Mouse (Mus musculus) embryo, embryonic 10.5 days (tissue): ENCODE measurements around the gene Lin7a.

Source experiments
- DNase-seq: peaks from one replicate; pipeline ENCODE4 v3.0.0-alpha.2; 2015; ENCODE audit warnings: low spot score

The Lin7a gene

DNA sequence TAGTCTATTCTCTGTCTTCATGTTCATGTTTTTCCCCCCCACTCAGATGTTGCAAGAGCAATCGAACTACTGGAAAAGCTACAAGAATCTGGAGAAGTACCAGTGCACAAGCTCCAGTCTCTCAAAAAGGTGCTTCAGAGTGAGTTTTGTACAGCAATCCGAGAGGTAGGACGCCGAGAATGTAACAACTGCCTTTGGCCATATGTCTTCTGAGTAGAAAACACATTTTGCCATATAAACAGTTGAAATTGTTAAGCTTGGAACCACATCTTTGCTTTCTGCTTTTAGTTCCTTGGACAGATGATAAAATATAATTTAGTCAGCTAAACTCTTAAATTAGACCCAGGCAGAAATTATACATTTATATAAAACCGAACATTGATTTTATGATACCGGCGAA is 52.4 kb downstream of the Lin7a start:
- DNase-seq: no peak

DNA sequence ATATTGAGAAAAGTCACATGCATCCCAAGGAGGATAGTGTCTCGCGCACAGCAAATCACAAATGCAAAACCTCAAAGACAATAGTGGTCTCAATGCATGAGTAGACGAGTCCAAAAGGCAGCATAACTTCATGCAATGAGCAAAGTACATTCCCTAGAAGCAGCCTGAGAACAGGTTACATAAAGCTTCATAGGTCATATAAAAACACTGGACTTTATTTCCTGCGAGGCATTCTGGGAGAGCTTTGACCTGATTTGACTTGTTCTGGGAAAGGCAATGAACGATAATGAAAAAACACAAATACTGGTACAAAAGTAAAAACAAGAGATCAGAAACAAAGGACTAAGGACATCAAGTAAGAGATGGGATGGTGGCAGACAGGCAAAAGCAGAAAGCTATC is 54.1 kb downstream of the Lin7a start:
- no peak for DNase-seq

DNA sequence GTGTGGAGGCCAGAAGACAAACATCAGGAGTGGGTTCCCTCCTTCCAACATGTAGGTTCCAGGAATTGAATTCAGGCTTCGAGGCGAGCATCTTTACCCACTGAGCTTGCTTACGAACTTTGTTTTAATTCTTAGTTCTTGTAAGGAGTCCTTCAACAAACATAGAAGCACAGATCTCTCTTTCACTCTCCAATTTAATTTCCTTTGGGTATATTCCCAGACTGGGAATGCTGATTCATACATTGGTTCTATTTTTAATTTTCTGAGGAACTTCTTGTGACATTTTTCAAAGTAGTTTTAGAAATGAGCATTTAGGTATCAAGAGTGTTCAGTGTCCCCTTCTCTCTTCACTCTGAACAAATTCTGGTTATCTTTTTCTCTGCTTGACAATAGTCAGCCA is 68.0 kb downstream of the Lin7a start:
- DNase-seq: no peak

DNA sequence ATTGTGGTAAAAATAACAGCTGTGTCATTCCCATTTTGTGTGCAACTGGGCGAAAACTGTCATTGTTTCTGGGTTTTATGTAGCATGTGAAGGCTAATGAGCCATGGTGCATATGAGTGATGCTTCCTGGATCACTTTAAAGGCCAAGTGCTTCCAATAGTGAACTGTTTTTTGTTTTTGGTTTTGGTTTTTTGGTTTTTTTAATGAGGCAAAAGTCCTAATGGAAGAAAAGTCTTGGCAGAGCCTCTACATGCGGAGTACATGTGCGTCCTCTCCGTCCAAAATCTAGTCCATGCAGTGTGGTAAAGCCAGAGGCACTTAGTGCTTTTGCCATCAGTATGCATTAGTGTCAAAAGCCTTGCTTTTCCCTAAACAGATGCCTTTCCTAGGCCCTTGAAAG is 69.7 kb downstream of the Lin7a start:
- peak; percentile 15 for DNase-seq

DNA sequence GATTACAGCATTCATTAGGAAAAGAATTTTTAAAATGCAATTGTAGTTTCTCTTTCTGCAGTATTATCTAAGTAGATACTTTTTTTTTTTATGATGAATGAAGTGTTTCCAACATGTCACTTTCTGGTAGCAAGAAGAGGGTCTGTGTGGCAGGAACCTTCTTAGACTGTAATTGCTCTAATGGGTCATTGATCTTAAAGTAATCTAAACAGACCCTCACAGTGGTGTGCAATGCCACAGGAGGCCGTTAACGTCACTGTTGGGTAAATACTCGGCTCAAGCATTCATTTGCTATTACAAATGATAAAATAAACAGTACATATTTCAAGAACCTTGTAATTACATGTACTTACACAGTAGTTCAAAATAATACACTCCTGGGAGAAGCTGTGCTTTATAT is 72.7 kb downstream of the Lin7a start:
- DNase-seq: no peak

DNA sequence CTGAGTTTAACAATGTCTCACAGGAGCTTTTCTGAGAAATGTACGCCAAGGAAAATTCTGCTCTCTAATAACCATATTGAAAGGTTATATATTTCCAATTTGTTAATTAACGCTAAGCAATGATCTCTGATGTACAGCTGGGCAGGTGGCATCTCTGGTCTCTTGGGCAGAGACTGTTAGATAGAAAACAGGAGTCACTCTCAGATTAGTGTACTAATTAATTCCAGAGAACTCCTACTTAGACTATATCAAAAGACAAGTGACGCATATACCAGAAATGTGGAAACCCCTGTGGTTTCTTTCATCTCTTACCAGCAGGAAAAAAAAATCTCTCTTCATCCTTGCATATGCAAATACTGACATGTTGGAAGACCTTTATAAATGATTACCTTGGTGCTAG is 76.4 kb downstream of the Lin7a start:
- no peak for DNase-seq

DNA sequence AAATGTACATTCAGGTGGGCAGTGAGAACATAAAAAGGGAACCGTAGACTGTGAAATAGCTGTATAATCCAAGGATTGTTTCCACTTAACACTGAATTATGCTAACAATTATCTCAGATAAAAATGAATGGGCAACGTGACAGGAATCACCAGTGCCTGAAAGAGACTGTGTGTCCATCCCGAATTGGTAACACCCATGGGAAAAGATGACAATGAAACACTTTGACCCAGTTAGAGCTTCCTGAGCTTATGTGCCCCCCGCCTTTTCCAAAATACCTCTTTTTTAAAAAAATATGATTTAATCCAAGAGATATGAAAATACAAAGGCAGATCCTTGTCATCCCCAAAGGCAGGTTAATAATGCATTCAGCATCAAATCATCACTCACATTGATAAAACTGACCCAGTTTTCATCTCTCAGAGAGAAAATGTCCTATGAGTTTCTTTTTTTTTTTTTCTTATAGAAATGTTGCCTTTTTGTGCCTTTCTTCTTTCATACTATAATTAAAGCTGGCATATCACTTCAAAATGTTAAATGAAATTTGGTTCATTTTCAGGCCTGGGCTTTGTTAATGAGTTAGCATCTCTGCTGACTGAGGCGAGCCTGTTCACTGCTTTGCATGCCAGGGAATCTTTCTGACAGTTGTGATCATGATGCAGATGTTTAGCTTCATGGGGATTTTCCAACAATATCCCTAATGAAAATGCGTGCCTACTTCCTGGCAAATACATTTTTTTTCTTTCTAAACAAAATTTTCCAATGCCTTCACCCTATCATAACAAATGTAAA is 80.4 kb downstream of the Lin7a start:
- DNase-seq: no peak

DNA sequence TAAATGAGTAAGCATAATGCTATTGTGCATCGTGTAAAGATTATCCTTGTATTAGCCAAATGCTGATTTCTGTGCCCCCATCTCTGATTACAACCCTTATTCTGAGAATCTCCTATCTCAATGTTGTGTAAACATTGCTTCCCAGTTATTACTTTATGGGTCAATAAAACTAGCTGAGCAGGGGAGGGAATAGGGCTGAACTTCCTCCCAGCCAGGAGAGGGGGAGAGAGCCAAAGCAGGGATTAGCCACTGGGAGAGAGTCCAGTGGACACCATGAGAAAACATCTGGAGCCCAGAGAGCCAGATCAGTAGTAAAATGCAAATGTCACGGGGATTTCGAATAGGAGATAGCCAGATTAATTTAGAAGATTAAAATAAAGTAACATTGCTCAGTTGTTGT is 82.0 kb downstream of the Lin7a start:
- no peak for DNase-seq

DNA sequence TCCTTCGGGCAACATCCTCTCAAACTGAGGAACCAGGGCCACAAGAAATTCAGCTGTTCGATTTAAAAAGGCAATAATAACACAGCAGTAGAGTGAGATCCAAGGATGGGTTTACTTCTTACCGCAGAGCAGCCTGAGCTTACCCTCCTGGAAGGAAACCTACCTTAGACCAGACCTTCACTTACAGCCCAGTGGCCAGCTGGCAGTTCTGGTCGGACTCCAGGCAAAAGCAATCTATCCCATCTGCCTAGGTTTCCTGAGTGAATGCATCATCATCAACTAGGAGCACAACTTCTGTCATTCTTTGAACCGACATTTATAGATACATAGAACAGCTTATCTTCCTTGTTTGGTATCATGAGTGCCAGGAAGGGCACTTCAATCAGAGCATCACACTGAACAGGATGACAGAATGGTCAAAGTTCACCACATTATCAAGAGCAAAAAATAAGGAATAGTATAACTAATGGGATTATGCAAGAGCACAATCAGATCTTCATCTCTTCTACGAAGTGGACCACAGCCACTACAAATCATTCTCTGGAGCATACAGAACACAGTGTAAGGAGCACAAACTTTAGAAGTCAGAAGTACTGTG is 87.1 kb downstream of the Lin7a start:
- no peak for DNase-seq

DNA sequence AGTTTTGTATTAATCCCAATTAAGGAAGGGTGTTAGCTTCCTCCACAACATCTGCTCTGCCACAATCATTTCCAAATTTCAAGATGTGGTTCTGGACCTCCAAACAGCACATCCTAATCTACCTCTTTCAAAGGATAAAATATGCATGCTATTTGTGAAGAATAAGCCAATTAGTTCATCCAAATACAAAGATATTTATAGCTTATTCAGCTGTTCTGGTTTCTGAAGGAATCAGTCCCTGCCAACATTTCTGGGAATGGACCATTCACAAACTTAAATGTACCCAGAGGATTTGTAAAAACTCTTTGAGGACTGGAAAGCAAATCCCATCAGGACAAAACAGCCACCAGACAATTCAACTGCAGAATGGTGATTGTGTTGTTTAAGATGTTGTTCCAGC is 87.8 kb downstream of the Lin7a start:
- no peak for DNase-seq

DNA sequence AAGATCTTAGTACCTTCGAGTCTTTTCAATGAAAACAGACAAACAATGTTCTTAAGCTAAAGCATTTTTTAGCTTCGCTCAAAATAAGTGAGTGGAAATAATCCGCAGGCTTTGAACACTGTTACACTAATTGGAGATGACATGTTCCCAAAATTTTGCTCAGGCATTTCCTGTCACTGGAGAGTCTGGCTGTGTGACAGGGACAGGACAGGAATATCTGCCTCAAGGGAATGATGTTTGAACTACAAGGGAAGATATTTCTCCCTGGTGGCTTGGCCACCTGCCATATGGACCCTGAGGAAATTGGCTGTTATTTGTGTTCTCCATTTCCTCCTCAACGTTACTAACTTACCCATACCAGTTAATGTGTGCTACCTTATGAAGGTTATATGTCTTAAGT is 90.1 kb downstream of the Lin7a start:
- DNase-seq: no peak

DNA sequence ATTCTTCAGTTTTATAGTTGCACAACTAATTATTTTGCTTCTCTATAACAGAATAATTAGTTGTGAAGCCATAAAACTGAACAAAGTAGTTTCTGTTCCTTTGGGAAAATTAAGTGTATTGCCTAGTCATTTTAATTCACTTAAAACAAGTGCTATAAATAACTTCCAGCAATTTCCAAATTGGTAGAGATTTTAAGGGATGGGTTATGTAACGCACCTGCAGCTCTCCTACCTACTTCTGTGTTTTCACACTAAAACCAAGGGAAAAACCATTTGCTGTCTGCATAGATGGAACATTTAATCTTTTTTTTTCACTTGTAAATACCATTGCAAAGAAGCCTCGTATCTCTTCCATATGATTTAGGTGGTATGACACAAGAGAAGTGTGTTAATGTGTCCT is 90.5 kb downstream of the Lin7a start:
- no peak for DNase-seq

DNA sequence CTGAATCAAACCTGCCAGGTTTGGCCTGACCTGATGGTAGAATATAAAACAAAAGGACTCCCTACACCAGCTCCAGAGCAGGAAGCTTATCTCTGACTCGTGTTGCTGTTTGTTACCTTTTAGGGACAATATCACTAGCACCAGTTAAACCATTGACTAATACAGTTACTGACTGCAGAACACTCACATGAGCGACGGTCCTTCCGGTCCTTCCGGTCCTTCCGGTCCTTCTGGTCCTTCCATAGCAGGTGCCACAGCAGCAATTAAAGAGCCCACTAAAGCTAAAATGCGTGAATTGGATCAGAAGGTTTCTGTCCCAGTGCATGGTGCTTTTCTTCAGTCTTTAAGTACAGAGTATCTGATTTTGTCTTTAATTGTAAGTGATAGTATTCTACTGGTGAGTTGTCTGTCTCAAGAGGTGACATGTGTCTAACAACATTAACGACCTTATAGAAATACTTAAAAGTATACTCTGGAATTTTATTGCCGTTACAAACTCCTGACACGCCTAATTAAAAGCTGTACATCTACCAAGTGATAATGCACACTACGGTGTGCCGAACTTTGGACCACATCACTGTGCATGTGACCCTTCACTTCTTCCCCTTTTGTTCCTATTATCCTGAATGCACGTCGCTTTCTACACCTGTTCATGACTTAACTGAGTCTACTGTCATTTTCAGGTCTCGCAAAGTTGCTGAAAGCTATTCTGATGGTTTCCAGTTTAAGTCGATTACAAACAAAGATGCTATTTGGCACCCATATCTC is 91.7 kb downstream of the Lin7a start:
- DNase-seq: no peak

DNA sequence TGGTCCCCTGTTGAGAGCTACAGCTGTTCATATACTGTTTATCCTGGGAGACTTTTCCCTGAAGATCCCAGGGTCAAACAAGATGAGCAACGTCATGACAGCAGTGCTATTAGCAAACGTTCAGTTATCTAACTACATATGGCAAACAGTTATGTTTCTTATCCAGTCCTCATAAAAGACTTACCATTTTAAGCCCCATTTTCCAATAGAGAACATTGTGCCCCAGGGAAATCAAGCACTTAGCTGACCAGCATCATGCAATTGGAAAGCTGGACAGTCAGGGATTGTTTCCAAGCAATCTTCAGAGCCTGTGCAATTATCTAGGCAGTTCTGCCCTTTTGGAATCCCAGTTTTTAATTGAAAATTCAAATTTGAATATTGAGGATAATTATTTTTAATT is 105.7 kb downstream of the Lin7a start:
- DNase-seq: no peak

DNA sequence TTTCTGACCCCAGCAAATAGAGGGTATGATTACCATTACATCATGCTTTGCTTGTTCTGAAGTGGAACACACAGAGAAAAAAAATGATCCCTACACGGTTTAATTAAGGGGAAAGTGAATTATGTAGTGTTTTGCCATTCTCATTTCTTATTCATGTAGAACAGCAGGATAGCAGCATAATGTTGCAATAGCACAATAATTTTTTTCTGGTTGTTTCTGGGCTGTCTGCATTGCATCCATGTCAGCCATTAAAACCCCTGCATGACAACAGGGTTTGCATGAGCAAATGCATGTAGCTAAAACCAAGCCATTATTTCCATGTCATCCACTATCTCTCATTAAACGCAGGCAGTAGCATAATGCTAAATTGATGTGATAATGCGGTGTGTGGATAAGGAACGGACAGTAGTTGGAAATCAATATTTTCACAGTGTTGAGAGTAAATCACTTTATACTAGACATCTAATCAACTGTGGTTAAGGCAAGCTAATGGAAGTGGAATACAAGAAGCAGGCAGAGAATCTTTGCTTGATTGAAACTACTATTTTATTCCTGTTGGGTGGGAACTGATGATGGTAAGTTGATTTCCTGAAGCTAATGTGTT is 109.8 kb downstream of the Lin7a start:
- DNase-seq: no peak

DNA sequence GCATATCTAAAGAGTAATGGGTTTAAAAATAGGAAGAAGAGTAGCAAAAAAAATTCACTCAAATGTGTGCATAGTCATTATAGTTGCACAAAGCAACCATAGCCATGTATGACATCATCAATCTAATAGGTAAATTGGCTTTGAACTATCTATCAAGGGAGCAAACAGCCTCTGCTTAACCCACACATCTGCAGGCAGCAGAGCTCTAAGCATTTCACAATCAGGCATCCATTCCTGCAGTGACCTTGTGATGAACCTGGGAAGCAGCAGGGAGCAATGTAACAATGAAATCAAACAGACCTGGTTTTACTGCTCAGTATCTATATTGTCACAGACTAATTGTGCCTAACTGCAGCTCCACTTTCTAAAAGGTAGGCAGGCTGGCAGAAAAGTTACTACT is 112.3 kb downstream of the Lin7a start:
- no peak for DNase-seq

DNA sequence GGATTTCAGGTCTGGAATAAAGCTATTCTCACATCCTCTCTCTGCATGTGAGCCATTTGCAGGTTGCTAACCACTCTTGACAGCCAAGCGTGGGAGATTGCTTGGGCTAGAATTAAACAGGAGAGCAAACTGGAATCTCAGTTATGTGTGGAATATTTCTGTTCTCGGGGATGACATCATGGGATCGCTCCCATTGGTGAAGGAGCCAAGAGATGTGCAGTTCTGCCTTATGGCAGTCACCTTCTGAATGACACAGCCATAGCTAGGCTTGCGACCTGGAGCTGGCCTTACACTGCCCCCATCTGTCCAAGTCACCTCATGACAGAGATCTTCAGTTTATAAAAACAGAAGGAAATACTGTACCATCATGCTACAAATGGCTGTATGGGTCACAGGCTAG is 118.0 kb downstream of the Lin7a start:
- peak; percentile 62 for DNase-seq

DNA sequence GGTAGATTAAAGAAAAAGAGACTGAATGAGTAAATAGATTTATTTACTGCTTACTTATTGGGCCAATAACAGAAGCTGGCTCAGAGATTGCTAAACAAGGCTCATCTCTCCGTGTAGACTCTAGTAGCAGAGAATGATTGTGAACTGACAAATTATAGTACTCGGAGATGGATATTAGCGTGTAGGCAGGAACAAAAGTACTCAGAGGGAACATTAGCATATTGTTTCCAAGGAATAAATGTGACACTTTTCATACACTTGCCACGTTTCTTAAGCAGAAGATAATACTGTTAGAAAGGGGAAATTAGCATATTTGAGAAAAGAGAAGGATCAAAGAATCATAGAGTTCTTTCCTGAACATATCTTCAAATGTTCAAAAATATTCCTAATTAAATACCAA is 133.9 kb downstream of the Lin7a start:
- DNase-seq: no peak

DNA sequence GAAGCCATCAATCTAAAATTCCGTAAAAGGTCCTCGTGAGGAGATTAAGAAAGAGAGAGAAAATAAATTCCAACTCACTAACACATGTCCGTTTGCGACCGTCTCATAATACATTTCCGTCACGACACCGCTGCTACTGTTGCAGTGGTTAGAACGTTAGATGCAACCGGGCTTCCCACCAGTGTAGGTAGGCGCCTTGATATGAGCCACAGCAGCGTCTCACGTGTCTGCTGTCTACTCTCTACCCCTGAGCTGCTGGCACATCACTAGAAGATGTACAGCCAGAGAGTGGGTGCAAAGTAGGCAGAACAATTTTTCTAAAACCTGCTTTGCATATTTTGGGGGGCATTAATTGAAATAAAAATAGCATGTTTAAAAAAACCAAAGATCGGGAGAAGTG is 146.8 kb downstream of the Lin7a start:
- DNase-seq: no peak

DNA sequence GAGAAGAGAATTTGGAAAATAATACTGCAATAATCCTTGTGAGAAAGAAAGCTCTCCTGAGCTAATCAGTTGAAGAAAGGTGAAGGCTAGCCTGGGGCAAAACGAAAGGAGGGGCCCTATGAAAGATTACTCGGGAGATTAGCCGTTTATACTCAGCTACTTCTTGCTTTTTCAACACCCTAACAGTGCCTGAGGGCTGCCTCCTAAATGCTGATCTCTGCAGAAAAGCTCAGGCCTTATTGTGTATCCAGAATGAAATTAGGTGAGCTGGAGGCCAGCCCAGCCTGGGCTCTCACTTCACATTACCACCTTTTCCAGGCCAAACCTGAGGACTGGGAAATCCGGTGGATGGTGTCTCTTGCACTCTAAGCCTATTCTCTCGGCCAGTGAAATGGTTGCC is 165.5 kb downstream of the Lin7a start:
- DNase-seq: no peak

DNA sequence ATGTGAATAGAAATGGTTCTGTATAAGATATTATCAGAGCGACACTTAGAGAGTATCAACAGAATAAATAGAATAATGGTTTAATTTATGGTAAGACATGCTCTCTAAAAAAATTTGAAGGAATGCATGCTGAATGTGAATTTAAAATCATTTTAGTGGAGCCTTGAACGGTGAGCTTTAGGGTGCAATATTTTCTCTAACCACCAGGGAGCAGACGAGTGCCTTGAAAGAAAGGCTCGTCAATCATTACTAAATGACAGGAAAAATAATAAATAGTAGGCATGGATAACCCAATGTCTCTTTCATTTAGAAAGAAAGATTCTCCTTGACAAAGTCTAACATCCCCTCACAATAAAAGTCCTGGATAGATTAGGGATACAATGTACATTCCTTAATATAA is 171.3 kb downstream of the Lin7a start:
- peak; percentile 62 for DNase-seq

DNA sequence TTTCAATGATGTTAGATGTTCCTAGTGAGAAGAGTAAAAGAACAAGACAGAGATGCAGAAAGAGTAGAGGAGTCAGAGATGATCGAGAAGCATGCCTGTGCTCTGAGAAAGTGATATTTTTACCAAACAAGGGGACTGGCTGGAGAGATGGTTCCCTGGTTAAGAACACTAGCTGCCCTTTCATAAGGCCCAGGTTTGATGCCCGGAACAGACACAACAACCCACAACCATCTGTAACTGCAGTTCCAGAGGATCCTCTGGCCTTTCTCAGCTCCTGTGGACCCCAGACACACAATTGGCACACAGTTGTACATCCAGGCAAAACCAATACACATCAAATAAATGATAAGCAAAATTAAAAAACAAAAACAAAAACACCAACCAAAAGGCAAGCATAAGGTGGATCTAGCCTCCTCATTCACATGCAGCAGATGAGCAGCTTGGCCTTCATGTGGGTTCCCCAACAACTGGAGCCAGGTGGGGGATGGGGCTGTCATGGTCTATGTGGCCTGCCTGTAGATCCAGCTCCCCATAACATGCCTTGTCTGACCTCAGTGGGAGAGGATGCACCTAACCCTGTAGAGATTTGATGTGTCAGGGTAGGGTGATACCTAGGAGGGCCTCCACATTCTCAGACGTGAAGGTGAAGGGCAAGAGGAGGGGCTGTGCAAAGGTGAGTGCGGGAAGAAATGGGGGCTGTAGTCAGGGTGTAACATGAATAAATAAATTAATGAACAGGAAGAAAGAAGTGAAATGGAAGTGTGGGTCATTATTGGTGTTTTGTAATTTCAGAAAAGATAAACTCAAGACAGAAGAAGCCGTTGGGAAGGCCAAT is 178.2 kb downstream of the Lin7a start:
- no peak for DNase-seq
